Mouse (Mus musculus) heart, embryonic 10.5 days (tissue): ENCODE data around the gene Arhgef5. TPM values are rescaled to one million over a fixed set of nuclear protein-coding genes. Genes with fewer than 3 reads are reported as not detected.

Experiments
- polyA plus RNA-seq: library from polyadenylated mRNA; unstranded; fragments of >200 nt; fragmentation: Nextera tagmentation; extraction: Ambion mirVana; gene quantifications from 2 replicates; pipeline ENCODE4 v1.2.1, GENCODE M21; 2016

The Arhgef5 gene
- polyA plus RNA-seq, 1 experiment from 2014 or later = 6.8 TPM

Other genes with a start within 250 kb of the Arhgef5 start
- gene Olfr441, start 159.2 kb upstream of the Arhgef5 start, polyA plus RNA-seq = not detected in 2 replicates
- gene Olfr237-ps1, start 119.0 kb upstream of the Arhgef5 start, polyA plus RNA-seq = not detected in 2 replicates
- gene Olfr437, start 102.3 kb upstream of the Arhgef5 start, polyA plus RNA-seq = not detected in 2 replicates
- not detected in 2 replicates for gene Olfr13, start 93.4 kb upstream of the Arhgef5 start, polyA plus RNA-seq
- not detected in 2 replicates for gene Olfr435, start 68.4 kb upstream of the Arhgef5 start, polyA plus RNA-seq
- gene Olfr434, start 52.6 kb upstream of the Arhgef5 start, polyA plus RNA-seq = not detected in 2 replicates
- not detected in 2 replicates for gene Olfr47, start 34.1 kb upstream of the Arhgef5 start, polyA plus RNA-seq
- not detected in 2 replicates for gene Nobox, start 44.0 kb downstream of the Arhgef5 start, polyA plus RNA-seq